Mouse (Mus musculus) pancreas, adult 10 weeks (tissue): ENCODE data around the gene Cryba2. TPM values are rescaled to one million over a fixed set of nuclear protein-coding genes. Genes with fewer than 3 reads are reported as not detected.

Source experiments
- polyA plus RNA-seq: library from polyadenylated mRNA; stranded (reverse); fragments of 350-450 nt; fragmentation: Illumina TruSeq; extraction: RNeasy Lipid Tissue Mini Kit (QIAGEN cat#74804); gene quantifications from one replicate; pipeline ENCODE4 v1.2.3, GENCODE M21; 2015; ENCODE audit warnings: low read depth, low replicate concordance; ENCODE audit not compliant: insufficient read depth

Gene Cryba2
- polyA plus RNA-seq, result 2.2 TPM

GRCm38 (mm10) chr1:74893134-74893855 lies at the start of gene Cryba2:
Cryba2 (minus strand) TSS chr1:74893143.

GRCm38 (mm10) chr1:74935402-74935801 lies 42.5 kb upstream of the Cryba2 start, which contains the start of gene Cfap65:
Cfap65 (minus strand) TSS chr1:74935599.

GRCm38 (mm10) chr1:74885369-74886042 lies 7.4 kb downstream of the Cryba2 start, which contains the start of gene Fev:
Fev (minus strand) TSS chr1:74885419.

GRCm38 (mm10) chr1:74854306-74855056 lies 38.5 kb downstream of the Cryba2 start, which contains the start of gene Cdk5r2:
Cdk5r2 (plus strand) TSS chr1:74854934.

Other genes starting within 250 kb of the Cryba2 start
- 6.9 TPM for gene Ttll4, start 231.4 kb downstream of the Cryba2 start, polyA plus RNA-seq
- 17.1 TPM for gene Cyp27a1, start 179.6 kb downstream of the Cryba2 start, polyA plus RNA-seq
- not detected for gene Prkag3, start 143.9 kb downstream of the Cryba2 start, polyA plus RNA-seq
- 0.41 TPM for gene Wnt6, start 121.3 kb downstream of the Cryba2 start, polyA plus RNA-seq
- not detected for gene Wnt10a, start 101.6 kb downstream of the Cryba2 start, polyA plus RNA-seq
- 0.76 TPM for gene Cdk5r2, start 38.2 kb downstream of the Cryba2 start, polyA plus RNA-seq
- gene Fev, start 7.7 kb downstream of the Cryba2 start, polyA plus RNA-seq, result 0.76 TPM
- gene Cfap65, start 42.5 kb upstream of the Cryba2 start, polyA plus RNA-seq, result not detected
- not detected for gene Ihh, start 58.5 kb upstream of the Cryba2 start, polyA plus RNA-seq
- 1.1 TPM for gene Nhej1, start 232.1 kb upstream of the Cryba2 start, polyA plus RNA-seq
- 1.2 TPM for gene Slc23a3, start 240.7 kb upstream of the Cryba2 start, polyA plus RNA-seq
- gene Cnppd1, start 249.6 kb upstream of the Cryba2 start, polyA plus RNA-seq, result 19.2 TPM
- 24.8 TPM for gene Retreg2, start 249.6 kb upstream of the Cryba2 start, polyA plus RNA-seq